Mouse (Mus musculus) embryo, embryonic 11.5 days (tissue): ENCODE measurements around the gene Adamts5.

Source experiments
- DNase-seq: peaks from one replicate; pipeline ENCODE4 v3.0.0-alpha.2; 2012; ENCODE audit warnings: low read depth, low spot score

The Adamts5 gene

DNA sequence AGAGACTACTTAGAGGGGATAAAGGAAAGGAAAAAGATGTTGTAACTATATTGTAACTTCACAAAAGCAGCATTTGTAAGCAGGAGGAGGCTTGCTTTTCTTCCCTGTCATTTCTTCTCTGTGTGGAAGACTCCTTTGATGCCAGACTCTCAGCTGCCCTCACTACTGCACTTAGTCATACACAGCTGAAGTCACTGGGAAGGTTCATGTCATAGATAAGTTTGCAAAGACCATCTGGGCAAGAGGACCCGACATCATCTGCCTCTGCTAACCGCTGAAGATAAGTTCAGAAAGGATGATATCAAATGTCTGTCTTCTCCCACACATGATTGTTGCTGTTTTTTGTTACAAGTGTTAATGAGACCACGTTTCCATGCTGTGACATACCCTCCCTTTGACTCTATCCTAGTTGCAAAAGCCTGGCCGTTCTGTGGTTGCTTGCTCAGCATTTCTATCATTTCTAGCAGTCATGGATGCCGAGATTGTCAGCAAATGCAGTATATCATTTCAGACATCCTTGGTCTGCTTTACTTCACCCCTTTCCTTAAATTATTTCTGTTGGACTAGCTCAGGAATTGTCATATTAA lies 79.2 kb downstream of the Adamts5 start:
- DNase-seq = no peak

DNA sequence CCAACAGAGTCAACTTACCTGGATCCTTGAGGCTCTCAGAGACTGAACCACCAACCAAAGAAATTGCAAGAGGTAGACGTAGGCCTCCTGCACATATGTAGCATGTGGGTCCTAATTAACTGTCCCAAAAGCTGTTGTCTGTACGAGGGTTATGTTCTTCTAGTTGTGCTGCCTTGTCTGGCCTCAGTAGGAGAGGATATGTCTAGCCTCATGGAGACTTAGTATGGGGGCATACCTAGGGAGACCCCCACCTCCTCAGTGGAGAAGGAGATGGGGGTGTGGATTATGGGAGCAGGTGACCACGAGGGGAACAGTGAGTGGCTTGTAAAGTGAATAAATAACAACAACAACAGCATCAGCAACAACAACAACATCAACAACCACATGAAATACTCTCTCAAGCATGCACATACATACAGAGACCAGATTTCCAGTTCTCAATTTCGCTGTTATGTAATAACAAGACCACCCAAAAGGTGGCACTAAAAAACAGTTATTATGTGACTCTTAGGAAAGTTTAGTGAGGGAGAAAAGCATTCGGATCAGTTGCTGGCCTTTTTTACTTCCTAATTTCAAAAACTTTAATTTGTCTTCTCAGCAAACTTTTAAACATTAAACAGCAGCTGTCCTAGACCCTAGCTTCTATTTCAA lies 81.7 kb downstream of the Adamts5 start:
- no peak for DNase-seq

DNA sequence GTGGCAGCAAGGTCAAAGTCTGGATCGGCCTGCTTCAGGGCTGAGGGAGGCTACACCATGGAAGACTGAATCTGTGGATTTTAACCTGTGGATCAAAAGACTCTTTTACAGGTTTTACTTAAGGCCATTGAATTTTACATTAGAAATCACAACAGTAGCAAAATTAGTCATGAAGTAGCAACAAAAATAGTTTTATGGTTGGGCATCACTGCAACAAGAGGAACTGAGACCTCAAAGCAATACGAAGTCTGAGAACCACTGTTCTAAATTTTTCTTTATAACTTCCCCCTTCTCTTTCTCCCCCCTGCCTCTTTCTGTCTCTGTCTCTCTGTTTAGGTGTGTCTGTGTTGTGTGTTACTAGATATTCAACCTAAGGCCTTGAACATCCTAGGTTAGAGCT lies 87.5 kb downstream of the Adamts5 start:
- DNase-seq = no peak

DNA sequence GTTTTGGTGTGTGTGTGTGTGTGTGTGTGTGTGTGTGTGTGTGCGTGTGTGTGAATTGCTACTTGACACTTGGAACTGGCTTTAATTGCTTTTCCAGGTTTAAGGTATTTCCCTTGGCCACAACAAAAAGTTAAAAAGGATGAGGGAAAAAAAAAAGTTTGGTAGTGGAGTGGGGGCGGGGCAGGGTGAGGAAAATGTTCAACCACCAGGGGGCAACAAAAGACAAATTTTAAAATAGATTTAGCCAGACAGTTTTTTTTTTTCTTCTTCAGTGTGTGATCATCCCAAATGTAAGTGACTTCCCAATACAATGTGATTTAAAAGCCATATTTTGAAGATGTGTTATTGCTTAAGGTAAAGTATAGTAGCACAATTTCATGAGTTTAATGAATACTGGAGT lies 94.0 kb downstream of the Adamts5 start:
- peak; percentile 31 for DNase-seq

DNA sequence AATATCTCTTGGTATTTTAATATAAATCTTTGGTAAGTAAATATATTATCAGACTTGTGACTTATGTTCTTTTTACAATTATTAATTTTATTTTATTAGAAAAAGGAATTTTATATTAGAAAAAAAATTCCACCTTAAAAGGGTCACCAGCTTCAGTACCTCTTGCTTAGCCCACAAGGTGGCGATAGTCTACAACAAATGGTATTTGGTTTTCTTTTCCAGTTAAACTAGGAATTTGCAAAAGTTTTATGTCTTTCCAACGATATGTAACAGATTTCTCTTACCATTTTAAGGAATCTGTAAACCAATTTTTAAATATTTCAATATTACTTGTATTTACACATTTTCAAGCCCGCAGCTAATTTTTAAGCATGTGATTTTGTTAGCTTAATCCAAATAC lies 94.6 kb downstream of the Adamts5 start:
- DNase-seq = peak; percentile 56
